In the genomic region with DNA sequence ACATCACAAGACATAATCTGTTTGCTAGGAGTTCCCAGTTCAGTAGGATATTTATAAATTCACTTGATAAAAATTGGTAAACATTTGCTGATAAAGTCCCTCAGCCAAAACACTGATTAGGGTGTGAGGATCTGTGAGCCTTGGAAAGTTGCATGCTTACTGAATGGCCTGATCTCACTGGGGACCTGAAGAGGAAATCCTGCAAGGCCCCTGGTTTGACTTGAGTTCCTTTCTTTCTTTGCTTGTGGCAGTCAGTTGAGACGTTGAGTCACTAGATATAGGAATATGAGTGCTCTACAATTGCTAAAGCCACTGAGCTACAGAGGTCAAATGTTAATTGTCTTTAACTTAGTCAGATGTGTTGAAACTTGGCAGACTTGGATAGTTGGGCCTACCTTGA, we compare ENCODE assay signal across 12 mouse cellular contexts. TPM values are rescaled to one million over a fixed set of nuclear protein-coding genes. Genes with fewer than 3 reads are reported as not detected.
DNase-seq lines count a peak whose midpoint lies in the region; ATAC-seq and TF ChIP-seq lines count a peak whose summit lies in the region.
"Had no signal": no experiment of that assay in that cellular context is flagged by ENCODE, and none has a peak within 500 bp of the region (broad histone marks: within the 10 kb centered on the region; RNA-seq: fewer than 3 reads in every experiment).

No protein-coding gene starts in this region.

- H3K4me2 ChIP-seq in hindbrain, embryonic 13.5 days: peak overlapping the region; percentile 86; the same call in 1 of the 2 replicates
- no peak overlapping the region for H3K4me2 ChIP-seq in hindbrain, embryonic 11.5 days (replicated peaks; ENCODE audit: low read depth, low read length)
- H3K4me2 ChIP-seq in heart, embryonic 11.5 days: peak overlapping the region; percentile 95; the same call in 1 of the 2 replicates
- peak overlapping the region; percentile 96 for H3K4me2 ChIP-seq in myocyte (ENCODE audit: low read depth)

- no peaks in the 10 kb centered on the region for H3K27me3 ChIP-seq in hindbrain, embryonic 13.5 days
- H3K27me3 ChIP-seq in hindbrain, embryonic 11.5 days (ENCODE audit: control insufficient read depth, insufficient read depth, low read length): no peaks in the 10 kb centered on the region
- no peaks in the 10 kb centered on the region for H3K27me3 ChIP-seq in megakaryocyte, embryonic 14.5 days (replicated peaks)
- no peaks in the 10 kb centered on the region; the same call in 1 of the 2 replicates for H3K27me3 ChIP-seq in heart, embryonic 11.5 days (ENCODE audit: control insufficient read depth, insufficient read depth, low read length)
- H3K27me3 ChIP-seq in myocyte (ENCODE audit: control insufficient read depth, insufficient read depth, insufficient read length): no peaks in the 10 kb centered on the region

- no peaks in the 10 kb centered on the region for H3K36me3 ChIP-seq in hindbrain, embryonic 13.5 days
- no peaks in the 10 kb centered on the region for H3K36me3 ChIP-seq in hindbrain, embryonic 11.5 days (ENCODE audit: control insufficient read depth, insufficient read depth, low read length)
- no peaks in the 10 kb centered on the region for H3K36me3 ChIP-seq in megakaryocyte, embryonic 14.5 days (replicated peaks; ENCODE audit: low read length)
- H3K36me3 ChIP-seq in heart, embryonic 11.5 days (ENCODE audit: control insufficient read depth, insufficient read depth, low read length): no peaks in the 10 kb centered on the region
- no peaks in the 10 kb centered on the region for H3K36me3 ChIP-seq in myocyte (ENCODE audit: control insufficient read depth, insufficient read depth)

- H3K4me3 ChIP-seq in hindbrain, embryonic 13.5 days: no peak overlapping the region
- H3K4me3 ChIP-seq in hindbrain, embryonic 11.5 days (ENCODE audit: low read depth, low read length): no peak overlapping the region
- peak overlapping the region; percentile 70 for H3K4me3 ChIP-seq in megakaryocyte, embryonic 14.5 days (replicated peaks)
- H3K4me3 ChIP-seq in heart, embryonic 11.5 days (ENCODE audit: low read depth, low read length): peak overlapping the region; percentile 12; the same call in 1 of the 2 replicates
- H3K4me3 ChIP-seq in myocyte: no peak overlapping the region

- no peak overlapping the region for H3ac ChIP-seq in myocyte (ENCODE audit: control insufficient read depth, insufficient read length)

- no peaks in the 10 kb centered on the region for H3K9me3 ChIP-seq in hindbrain, embryonic 13.5 days
- H3K9me3 ChIP-seq in hindbrain, embryonic 11.5 days (ENCODE audit: control insufficient read depth, low read length): no peaks in the 10 kb centered on the region
- H3K9me3 ChIP-seq in megakaryocyte, embryonic 14.5 days: no peaks in the 10 kb centered on the region
- no peaks in the 10 kb centered on the region for H3K9me3 ChIP-seq in heart, embryonic 11.5 days (replicated peaks; ENCODE audit: control insufficient read depth, low read length)

- H3K9ac ChIP-seq in hindbrain, embryonic 13.5 days: no peak overlapping the region
- no peak overlapping the region for H3K9ac ChIP-seq in hindbrain, embryonic 11.5 days (ENCODE audit: low read depth, low read length)
- no peak overlapping the region for H3K9ac ChIP-seq in heart, embryonic 11.5 days (ENCODE audit: low read depth, low read length)

- ATAC-seq in hindbrain, embryonic 13.5 days (ENCODE audit: low FRiP score): no peak
- no peak for ATAC-seq in hindbrain, embryonic 11.5 days (ENCODE audit: low FRiP score)
- no peak for ATAC-seq in megakaryocyte, adult 5-6 weeks (ENCODE audit: poor library complexity, severe bottlenecking)
- no peak for ATAC-seq in heart, embryonic 11.5 days (replicated peaks; ENCODE audit: insufficient number of reproducible peaks, low FRiP score, low TSS enrichment)

- H3K4me1 ChIP-seq in hindbrain, embryonic 13.5 days (replicated peaks): peaks cover 20% of the 10 kb centered on the region
- no peaks in the 10 kb centered on the region for H3K4me1 ChIP-seq in hindbrain, embryonic 11.5 days (replicated peaks; ENCODE audit: control insufficient read depth, insufficient read depth, low read length)
- H3K4me1 ChIP-seq in megakaryocyte, embryonic 14.5 days: peaks cover 50% of the 10 kb centered on the region
- H3K4me1 ChIP-seq in heart, embryonic 11.5 days (ENCODE audit: control insufficient read depth, insufficient read depth, low read length): peaks cover 7% of the 10 kb centered on the region; the same call in 1 of the 2 replicates

- peaks cover 55% of the 10 kb centered on the region for H3K79me2 ChIP-seq in myocyte (ENCODE audit: control insufficient read depth, insufficient read depth)

- no peak for TF ChIP-seq POLR2A in myocyte (IDR thresholded peaks at IDR 0.05; ENCODE audit: insufficient read length, low read depth)

- no peak for DNase-seq in hindbrain, embryonic 11.5 days (ENCODE audit: low spot score)
- DNase-seq in T-cell, adult 2 months (ENCODE audit: low spot score): no peak
- no peak for DNase-seq in urinary bladder, postnatal 36 days (ENCODE audit: low spot score in 2 of 2)
- DNase-seq: cerebellum, adult 2 months; kidney, postnatal 36 days; right cerebral cortex, postnatal 14 days; thymus, adult 18-20 months had no signal

- 90% methylated on average over 1 of the region's 1 CpGs for WGBS in hindbrain, embryonic 13.5 days
- 80% methylated on average over 1 of the region's 1 CpGs for WGBS in hindbrain, embryonic 11.5 days
- WGBS in heart, embryonic 11.5 days (ENCODE audit: insufficient replicate concordance): 39% methylated on average over 1 of the region's 1 CpGs

- no peak overlapping the region for H3K27ac ChIP-seq in hindbrain, embryonic 13.5 days
- no peak overlapping the region for H3K27ac ChIP-seq in hindbrain, embryonic 11.5 days (ENCODE audit: low read depth, low read length)
- H3K27ac ChIP-seq in heart, embryonic 11.5 days (ENCODE audit: low read depth, low read length): no peak overlapping the region

TF ChIP-seq in myocyte, 11 proteins besides CTCF, POLR2A, EP300 and RAD21:
- no peak for TF ChIP-seq USF1 (IDR thresholded peaks at IDR 0.05; ENCODE audit: low read depth)
- no peak for TF ChIP-seq TCF12 (IDR thresholded peaks at IDR 0.05; ENCODE audit: insufficient read depth, poor library complexity, severe bottlenecking)
- no peak for TF ChIP-seq MYOD1 (IDR thresholded peaks at IDR 0.05; ENCODE audit: control insufficient read depth in 1 of 3, insufficient read length in 2 of 3, low read depth in 2 of 3)
- no peak for TF ChIP-seq E2F4 (IDR thresholded peaks at IDR 0.05; ENCODE audit: insufficient read depth)
- no peak for TF ChIP-seq SRF (IDR thresholded peaks at IDR 0.05; ENCODE audit: control insufficient read depth, insufficient read length, low read depth)
TF ChIP-seq in myocyte: peak in this region for 0.

RNA-seq across cellular contexts. Expression of a gene that starts 1.8 kb away (rescaled TPM):
- polyA plus RNA-seq in hindbrain, embryonic 13.5 days (2015; fragmentation: Nextera tagmentation; extraction: Ambion mirVana): 94.6 and 96.7 TPM in 2 replicates
- 91.3 and 96.4 TPM in 2 replicates for polyA plus RNA-seq in hindbrain, embryonic 11.5 days (2014; fragmentation: Nextera tagmentation; extraction: Ambion mirVana)
- polyA plus RNA-seq in megakaryocyte, embryonic 14.5 days (2012; ENCODE audit: insufficient read depth, low replicate concordance): 4.3 and 14.6 TPM in 2 replicates
- total RNA-seq in megakaryocyte, adult 5-6 weeks (2015): 74.5 and 91.4 TPM in 2 replicates
- total RNA-seq in megakaryocyte, adult 5-6 weeks (2017): 89.6 and 108 TPM in 2 replicates
- 102 and 109 TPM in 2 replicates for polyA plus RNA-seq in heart, embryonic 11.5 days (2014; fragmentation: Nextera tagmentation; extraction: Ambion mirVana)
- 46.7 TPM for polyA plus RNA-seq in myocyte (2012; fragmentation: generic; extraction: Trizol)

RNA-seq across cellular contexts. Expression of a gene that starts 8.8 kb away (rescaled TPM):
- polyA plus RNA-seq in hindbrain, embryonic 13.5 days (2015; fragmentation: Nextera tagmentation; extraction: Ambion mirVana): 65.1 and 71.7 TPM in 2 replicates
- polyA plus RNA-seq in hindbrain, embryonic 11.5 days (2014; fragmentation: Nextera tagmentation; extraction: Ambion mirVana): 147 and 162 TPM in 2 replicates
- 3.2 TPM in 1 of 2 replicates, not detected in the other for polyA plus RNA-seq in megakaryocyte, embryonic 14.5 days (2012; ENCODE audit: insufficient read depth, low replicate concordance)
- 45.6 and 46.1 TPM in 2 replicates for total RNA-seq in megakaryocyte, adult 5-6 weeks (2015)
- 43.5 and 47.8 TPM in 2 replicates for total RNA-seq in megakaryocyte, adult 5-6 weeks (2017)
- polyA plus RNA-seq in heart, embryonic 11.5 days (2014; fragmentation: Nextera tagmentation; extraction: Ambion mirVana): 53.1 and 58.3 TPM in 2 replicates
- polyA plus RNA-seq in myocyte (2012; fragmentation: generic; extraction: Trizol): 13.3 TPM

RNA-seq across cellular contexts. Expression of a gene that starts 48.4 kb away (rescaled TPM):
- 29.1 and 30.7 TPM in 2 replicates for polyA plus RNA-seq in hindbrain, embryonic 13.5 days (2015; fragmentation: Nextera tagmentation; extraction: Ambion mirVana)
- polyA plus RNA-seq in hindbrain, embryonic 11.5 days (2014; fragmentation: Nextera tagmentation; extraction: Ambion mirVana): 14.4 and 15.0 TPM in 2 replicates
- polyA plus RNA-seq in megakaryocyte, embryonic 14.5 days (2012; ENCODE audit: insufficient read depth, low replicate concordance): 62.1 and 104 TPM in 2 replicates
- 68.6 and 74.5 TPM in 2 replicates for total RNA-seq in megakaryocyte, adult 5-6 weeks (2015)
- 40.2 and 49.1 TPM in 2 replicates for total RNA-seq in megakaryocyte, adult 5-6 weeks (2017)
- polyA plus RNA-seq in heart, embryonic 11.5 days (2014; fragmentation: Nextera tagmentation; extraction: Ambion mirVana): 12.1 and 12.4 TPM in 2 replicates
- 15.2 TPM for polyA plus RNA-seq in myocyte (2012; fragmentation: generic; extraction: Trizol)

Comparison
In these comparisons a context has a peak if more than half of its experiments do, and no peak if none do; other contexts are left out.
1. H3K4me3 ChIP-seq: peak in megakaryocyte, embryonic 14.5 days (single experiment) and heart, embryonic 11.5 days (single experiment); none in hindbrain, embryonic 13.5 days (single experiment), hindbrain, embryonic 11.5 days (single experiment) and myocyte (single experiment).